Mouse (Mus musculus) heart, postnatal 25 days (tissue): ENCODE results near the gene Nup107. TPM values are rescaled to one million over a fixed set of nuclear protein-coding genes. Genes with fewer than 3 reads are reported as not detected.

Experiments used
- DNase-seq: peaks from one replicate; pipeline ENCODE4 v3.0.0; 2022; ENCODE audit warnings: low spot score
- intact Hi-C: fragments of 180-260 bp; cut with DNase I; formaldehyde crosslinking; loops from one replicate; pipeline ENCODE4 v1.15.1; 2025
- total RNA-seq, 2 experiments: library from RNA; stranded (reverse); gene quantifications; 2 replicates each; pipeline ENCODE4 v1.2.3; 2021

Nup107 gene
- total RNA-seq, 2 experiments from 2014 or later: 7.3 to 8.6 TPM

DNA sequence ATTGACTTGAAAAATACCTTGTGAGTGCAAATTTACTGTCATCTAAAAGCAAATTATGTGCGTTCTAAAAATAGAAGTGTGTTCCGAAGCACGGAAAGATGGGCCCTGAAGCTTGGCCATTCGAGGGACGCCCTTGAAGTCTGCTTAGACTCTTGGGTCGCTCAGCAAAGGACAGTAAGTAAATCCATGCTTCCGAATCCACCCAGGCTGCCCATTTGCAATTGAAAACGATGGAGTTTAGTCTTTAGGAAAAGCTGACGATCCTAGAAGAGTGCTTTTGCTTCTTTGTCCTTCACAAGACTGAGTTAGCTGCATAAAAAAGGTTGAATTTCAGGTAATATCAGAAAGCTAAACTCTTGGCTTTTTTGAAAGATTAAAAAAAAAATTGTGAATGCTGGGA, 13.4 kb upstream of the Nup107 start:
- intact Hi-C loops: no loop called here

DNA sequence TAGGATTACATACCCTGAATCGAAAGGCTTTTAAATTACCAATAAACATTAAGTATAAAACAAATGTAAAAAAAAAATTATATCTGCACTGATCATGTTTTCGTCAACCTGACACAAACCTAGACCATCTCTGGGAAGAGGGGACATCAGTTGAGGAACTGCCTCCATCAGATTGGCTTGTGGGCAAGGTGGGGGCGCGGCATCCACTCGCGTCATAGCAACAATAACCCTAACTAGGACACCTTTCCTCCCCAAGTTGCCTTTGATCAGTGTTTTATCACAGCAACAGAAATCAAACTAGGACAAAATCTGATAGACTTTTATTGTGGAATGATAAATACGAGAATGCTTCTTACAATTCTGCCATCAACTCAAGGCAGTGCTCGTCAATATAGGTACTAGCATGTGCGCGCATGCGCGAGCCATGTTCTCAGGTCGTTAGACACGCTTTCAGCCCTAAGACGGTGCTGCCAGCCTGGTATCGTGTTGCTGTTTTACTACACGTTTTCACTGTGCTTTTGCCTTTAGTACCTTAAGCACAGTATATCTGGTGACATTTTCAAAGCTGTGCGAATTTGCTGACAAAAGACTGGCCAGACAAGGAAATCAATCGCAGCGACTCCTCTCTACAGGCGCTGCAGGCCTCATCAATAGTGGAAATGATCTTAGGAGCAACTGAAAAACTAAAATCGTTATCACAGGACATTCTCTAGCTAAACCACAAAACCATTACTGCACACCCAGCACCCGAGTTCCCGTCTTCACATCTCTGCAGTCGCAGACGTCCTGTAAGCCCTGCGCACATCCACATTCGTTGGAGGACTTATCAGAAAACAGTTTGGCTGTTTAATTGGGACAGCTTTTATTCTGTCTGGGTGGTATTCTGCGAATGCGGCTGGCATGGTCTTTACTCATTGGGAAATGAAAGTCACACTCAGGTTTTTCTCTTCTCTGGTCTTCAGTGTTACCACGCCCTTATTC, 11.7 kb upstream of the Nup107 start:
- intact Hi-C loops: no loop called here
- DNase-seq: no peak

More for the DNA sequence above, 13.4 kb upstream of the Nup107 start:
- DNase-seq: no peak

DNA sequence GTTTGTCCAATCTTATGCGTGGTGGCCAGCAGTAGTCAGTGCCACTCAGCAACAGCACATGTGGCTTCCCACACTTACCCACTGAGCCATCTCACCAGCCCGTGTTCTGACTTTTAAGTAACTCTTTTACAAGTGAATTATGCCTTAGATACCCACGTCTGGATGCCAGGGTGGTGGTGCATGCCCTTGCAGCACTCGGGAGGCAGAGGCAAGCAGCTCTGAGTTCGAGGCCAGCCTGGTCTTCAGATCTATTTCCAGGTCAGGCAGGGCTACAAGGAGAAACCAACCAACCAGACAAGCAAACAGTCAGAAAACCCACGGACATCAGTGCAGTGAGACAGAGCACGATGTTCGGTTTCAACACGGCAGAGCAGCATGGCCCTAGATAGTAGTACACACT, 9.4 kb upstream of the Nup107 start:
- intact Hi-C loops: no loop called here
- no peak for DNase-seq

DNA sequence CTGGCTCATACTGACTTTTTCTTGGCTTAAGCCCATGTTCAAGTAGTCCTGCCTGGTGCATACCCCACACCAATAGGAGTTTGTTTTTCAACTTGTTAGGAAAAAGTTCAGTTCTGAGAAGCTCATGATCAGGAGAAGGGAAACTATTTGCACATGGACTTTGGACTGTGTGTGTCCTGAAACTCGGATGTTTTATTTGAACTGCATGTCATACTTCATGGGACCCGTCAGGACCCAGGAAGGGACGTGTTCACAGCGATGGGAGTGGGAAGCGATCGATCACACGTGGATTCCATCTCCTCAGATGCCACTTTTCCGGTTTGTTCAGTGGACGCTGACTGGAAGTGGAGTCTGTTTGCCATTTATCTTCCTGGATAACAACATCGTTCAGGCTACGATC, 7.3 kb upstream of the Nup107 start:
- intact Hi-C loops: no loop called here
- DNase-seq: no peak

DNA sequence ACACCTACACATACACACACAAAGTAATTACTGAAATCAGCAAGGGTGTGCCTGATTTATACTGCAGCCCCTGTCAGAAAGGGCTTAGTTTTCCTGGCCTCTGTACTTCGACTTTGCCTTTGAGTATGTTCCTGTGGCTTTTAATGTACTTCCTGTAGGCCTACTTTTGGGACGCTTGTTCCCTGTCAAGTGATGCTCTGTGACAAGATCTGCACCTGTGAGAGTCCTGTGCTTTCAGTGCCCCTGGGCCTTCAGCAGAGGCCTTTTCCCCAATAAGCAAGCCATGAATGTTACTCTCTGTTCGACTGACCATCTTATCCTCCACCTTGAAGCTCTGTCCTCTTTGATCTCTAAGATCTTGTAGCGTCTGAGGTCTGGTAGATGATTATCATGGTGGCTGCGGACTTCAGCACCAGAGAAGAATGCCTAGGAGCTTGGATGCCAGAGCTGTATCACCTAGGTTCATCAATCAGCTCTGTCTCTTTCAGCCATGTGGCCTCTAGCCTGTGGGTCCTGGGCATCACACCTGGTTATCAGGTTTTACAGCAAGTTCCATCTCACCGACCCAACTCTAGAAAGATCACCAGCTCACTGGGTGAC, 6.0 kb upstream of the Nup107 start:
- intact Hi-C loops: no loop called here
- no peak for DNase-seq

DNA sequence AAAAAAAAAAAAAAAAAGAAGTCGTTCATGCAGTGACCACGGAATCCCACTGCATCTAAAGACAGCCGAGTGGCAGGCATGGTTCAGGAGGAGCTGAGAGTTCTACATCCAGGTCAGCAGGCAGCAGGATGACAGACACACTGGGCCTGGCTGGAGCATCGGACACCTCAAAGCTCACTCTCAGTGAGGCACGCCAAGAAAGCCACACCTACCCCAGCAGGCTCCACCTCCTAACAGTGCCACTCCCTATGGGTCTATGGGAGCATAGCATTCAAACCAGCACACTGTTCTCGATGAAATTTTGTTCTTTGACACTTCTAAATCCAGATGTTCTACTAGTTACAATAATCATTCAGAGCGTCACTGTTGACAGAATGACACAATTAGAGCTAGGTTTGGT, 5.2 kb upstream of the Nup107 start:
- intact Hi-C loops: no loop called here
- no peak for DNase-seq

DNA sequence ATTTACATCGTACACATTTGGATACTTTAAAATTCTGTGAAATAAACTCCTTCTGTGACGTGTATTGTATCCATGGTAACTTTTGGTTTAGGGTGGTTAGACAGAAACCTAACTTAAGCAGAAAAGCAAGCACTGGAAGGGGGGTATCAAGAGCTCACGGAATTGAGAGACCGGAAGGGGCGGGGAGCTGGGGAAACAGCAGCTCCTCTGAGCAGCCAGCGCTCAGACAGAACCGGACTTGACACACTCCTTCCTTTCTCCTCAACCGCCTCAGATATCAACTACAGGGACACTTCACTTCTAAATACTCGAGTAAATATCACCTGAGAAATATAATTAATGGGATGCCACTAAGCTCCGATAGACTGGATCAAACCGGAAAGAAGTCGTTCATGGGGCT, 4.6 kb upstream of the Nup107 start:
- no peak for DNase-seq
- intact Hi-C loops: no loop called here

DNA sequence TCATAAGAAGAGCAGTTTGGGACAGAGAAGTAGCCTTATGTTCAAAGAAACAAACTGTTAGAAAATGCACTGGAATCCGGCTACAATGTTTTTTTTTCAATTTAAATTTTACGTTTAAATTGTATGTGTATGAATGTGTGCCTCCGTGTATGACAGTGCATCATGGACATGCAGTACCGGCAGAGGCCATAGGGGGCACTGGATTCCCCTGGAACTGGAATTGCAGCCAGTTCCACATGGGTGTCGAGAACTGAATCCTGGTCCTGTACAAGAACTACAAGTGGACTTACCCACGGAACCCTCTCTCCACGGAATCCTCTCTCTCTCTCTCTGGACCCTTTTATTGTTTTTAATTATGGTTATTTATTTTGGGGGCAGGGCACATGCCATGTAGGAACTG, 3.7 kb upstream of the Nup107 start:
- intact Hi-C loops: no loop called here
- no peak for DNase-seq

DNA sequence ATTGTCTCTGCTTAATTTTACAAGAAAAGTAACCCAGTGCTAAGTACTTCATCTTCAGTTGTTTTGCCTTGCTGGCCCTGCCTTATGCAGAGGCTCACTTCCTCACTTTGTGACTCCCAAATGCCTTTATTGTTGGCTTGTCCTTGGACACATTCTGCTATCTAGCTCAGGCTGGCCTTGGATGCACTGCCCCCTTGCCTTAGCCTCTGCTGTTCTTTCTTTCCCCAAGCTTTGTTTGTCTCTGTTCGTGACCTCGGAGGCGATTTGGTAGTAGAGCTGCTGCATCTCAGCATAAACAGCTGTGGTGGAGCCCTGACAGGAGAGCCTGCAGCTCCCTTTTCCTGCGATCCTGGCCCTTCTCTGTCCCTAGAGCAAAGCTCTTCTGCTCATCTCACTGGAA, 2.7 kb upstream of the Nup107 start:
- DNase-seq: no peak
- intact Hi-C loops: no loop called here

DNA sequence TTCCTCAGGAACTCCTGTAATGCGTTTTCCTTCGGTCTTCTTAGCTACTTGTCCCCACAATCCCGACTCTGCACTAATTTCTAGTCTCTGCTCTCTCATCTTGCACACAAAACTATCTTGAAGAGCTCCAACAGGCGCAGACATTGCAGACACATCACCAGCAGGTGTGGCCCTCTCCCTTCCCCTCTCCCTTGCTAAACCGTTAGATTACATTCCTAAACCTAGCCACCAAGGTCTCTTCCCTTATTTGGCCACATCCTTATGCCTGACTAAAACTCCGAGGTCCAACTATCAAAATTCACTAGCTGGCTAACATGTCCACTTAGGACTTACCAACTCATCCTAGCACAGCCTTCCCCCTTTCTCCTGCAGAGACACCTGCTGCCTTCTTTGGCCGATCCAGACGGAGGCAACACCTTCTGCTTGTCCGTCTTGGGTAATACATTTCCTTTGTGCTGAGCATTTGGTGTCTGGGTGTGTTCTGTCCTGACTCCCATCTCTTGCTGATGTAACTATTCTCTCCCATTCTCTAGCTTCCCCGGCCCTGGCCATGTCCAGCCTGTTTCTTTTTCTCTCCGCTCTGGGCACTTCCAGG, 1.0 kb upstream of the Nup107 start:
- no peak for DNase-seq
- intact Hi-C loops: loop anchor here (5.0 kb wide), 3 partner anchors 49 to 319 kb away; no protein-coding TSS in a partner anchor

DNA sequence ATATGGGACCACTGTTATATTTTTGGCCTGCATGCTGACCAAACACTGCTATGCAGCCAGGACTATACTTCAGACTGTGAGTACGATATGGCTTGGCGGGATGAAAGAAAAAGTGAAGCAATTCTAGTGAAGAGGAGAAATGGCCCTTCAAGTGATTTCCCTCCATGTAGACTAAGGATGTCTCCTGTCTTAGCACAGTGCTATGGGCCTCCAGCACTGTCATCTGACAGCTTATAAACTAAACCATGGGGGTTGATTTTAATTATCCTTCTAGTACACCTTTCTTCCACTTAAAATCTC, 1.4 kb downstream of the Nup107 start:
- intact Hi-C loops: loop anchor here (5.0 kb wide), 3 partner anchors 51 to 321 kb away; no protein-coding TSS in a partner anchor

DNA sequence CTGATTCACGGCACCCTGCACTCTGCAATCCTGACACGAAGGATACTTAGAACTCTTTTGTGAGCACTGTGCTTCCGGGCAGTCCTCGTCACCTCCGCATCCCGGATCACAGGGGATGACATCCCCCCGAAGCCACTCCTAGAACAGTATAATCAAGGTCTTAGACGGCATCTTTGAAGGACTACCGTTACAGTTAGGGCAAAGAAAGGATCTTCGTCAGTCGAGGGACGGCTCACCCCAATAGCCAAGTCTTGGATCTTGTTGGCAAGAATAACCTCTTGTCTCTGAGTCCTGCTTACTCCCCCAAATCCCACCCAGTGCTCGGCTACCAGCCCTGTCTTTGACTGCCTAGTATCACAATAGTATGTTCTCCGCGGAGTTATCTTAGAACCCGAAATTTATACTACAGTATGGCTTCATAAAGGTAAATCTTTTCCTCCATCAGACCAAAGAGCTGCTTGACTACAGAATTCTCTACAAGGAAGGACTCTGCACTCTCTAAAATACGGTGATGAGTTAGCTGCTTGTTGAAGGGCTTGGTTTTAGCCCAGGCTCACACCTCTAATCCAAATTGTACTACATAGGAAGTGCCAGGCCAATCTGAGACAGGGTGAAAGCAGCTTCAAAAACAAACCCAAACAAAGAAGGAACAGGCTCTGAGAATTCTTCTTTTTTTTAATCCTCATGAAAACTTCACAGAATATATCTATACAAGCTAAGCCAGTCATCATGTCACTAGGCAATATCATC, 1.9 kb downstream of the Nup107 start:
- intact Hi-C loops: loop anchor here (5.0 kb wide), 3 partner anchors 52 to 322 kb away; no protein-coding TSS in a partner anchor
- no peak for DNase-seq

More for the DNA sequence above, 1.4 kb downstream of the Nup107 start:
- DNase-seq: no peak

DNA sequence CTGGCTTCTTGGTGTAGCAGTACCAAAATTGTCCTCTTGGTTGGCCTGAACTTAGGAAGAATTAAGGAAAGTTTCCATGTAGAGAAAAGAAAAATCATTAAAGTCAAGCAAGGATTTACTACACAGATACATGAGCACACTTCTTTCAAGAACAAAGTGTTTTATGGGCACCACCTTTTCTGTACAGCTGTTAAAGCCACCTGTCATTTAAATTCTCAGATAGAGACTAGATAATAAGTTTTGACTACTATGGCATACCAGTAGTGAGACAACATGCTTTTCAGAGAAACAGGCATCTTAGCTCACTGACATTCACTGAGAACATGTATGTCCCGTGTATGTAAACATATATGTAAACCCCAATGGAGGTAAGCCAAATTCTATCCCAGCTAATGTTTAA, 2.5 kb downstream of the Nup107 start:
- no peak for DNase-seq
- intact Hi-C loops: loop anchor here (5.0 kb wide), 3 partner anchors 52 to 322 kb away; no protein-coding TSS in a partner anchor

DNA sequence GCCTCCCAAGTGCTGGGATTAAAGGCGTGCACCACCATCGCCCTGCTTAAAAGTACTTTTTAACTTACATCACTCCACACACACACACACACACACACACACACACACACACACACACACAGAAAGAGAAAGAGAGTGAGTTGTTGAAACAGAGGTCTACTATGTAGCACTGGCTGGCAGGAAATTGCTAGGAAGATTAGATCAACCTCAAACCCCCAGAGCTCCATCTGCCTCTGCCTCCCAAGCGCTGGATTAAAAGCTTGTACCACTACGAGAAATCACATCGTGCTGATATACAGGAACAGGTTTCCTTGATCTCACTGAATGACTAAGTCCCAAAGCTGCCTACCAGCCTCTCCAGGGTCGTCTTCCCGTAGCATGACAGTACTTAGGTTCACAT, 7.9 kb downstream of the Nup107 start:
- no peak for DNase-seq
- intact Hi-C loops: no loop called here

DNA sequence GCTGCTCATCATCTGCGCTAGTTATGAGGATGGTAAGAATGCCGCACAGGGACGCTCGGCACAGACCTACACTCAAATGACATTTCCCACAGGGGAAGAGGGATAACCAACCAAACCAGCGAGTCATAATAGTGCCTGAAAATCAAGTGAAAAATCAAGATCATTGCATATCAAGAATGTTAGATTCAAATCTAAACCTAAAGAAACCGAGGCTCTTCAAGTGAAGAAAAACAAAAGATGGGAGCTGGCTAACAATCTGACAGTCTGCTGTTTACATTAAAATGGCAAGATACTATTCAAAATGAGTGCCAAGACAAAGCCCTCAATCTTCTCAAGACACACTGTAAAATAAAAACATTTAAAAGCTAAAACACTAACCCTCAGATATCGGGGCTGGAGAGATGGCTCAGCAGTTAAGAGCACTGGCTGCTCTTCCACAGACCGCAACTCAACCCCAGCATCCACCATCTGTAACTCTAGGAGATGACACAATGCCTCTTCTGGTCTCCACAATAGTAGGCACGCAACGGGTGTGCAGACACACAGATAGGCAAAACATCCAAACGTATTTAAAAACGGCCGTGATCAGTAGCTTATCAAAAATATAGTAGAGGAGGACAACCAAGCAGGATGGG, 8.6 kb downstream of the Nup107 start:
- DNase-seq: no peak
- intact Hi-C loops: no loop called here

DNA sequence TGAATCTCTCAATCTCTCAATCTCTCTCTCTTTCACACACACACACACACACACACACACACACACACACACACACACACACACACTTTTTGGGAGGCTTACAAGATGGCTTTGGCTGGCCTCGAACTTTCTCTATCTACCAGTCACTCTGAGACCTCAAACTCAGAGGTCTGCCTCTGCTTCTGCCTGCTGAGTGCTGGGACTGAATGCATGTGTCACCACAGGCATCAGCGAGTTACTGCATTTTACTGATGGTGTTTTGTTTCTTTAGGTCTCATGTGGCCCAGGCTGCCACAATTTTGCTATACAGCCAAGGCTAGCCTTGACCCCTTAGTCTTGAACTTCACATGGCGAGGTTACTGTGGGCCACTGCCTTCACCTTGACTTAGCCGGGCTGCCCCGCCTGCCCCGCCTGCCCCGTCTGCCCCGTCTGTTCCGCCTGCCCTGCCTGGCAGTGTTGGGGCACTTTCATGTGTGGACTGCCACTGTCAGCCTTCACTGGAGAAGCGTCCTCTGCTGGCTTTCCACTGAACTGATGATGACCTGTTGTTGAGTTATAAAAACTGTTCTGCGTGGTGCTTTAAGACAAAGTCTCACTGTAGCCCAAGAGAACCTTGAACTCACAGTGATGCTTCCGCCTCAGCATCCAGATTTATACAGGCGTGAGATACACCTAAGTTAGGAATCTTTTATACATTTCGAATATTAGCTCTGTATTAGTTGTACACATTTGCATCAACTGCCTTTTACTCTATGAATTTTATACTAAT, 9.8 kb downstream of the Nup107 start:
- intact Hi-C loops: no loop called here
- DNase-seq: no peak

DNA sequence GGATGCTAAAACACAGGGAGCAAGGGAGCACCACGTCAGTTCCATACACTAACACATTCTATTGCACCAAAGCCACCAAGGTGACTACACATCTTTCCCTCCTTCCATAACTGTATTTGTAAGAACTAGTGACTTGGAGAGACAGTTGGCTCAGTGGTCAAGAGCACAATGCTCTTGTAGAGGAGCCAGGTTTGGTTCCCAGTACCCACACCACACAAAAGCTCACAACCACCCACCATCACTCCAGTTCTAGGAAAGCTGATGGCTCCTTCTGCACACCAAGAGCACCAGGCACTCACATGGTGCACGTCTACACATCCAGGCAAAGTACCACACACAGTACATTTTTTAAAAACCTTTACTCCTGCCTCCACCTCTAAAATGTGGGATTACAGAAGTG, 10.4 kb downstream of the Nup107 start:
- intact Hi-C loops: no loop called here
- no peak for DNase-seq

DNA sequence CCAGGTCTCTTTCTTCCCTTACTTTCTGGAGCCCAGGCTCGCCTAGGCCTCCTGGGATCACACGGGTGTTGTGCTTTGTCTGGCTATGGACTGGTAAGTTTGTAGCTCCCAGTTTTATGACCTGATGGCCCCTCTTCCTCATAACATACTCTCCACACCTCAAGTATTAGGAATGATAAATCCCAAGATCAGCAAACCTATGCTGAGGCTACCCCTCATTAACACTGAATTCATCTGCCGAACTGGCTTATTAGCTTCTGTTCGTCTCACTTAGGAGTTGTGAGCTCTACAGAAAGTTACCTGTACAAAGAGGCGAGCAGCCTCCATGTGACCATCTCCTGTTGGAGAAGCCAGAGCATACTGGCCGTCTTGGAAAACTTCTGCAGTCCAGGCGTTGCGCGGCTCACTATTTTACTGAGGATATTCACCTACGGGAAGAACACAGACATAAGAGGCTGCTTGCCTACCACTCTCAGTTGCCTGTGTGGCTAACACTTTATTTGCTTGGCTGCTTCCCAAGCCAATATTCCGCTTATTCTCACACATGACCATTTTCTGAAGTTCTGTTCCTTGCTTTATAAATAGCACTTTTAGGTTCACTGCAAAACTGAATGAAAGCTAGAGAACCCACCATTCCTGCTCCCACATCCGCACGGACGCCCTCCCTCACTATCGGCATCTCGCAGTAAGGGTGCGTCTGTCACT, 11.3 kb downstream of the Nup107 start:
- intact Hi-C loops: no loop called here

More for the DNA sequence above, 11.3 kb downstream of the Nup107 start:
- no peak for DNase-seq
